Mouse (Mus musculus) liver, embryonic 12.5 days (tissue): ENCODE data around the gene Fgfbp1. TPM values are rescaled to one million over a fixed set of nuclear protein-coding genes. Genes with fewer than 3 reads are reported as not detected.

ENCODE experiments used
- ATAC-seq: fragments of 200-750 bp; cut with Nextera tagmentation; 2 replicates; pipeline ENCODE4 v1.8.0; 2017; ENCODE audit warnings: moderate number of reproducible peaks, mild to moderate bottlenecking, moderate library complexity
- H3K27ac ChIP-seq: fragments of 300-500 bp; sonication (generic); 2 replicates; pipeline ENCODE4 v1.5.1; 2016; ENCODE audit warnings: mild to moderate bottlenecking
- H3K27me3 ChIP-seq: fragments of 300-500 bp; sonication (generic); replicated peaks from 2 replicates; pipeline ENCODE4 v1.6.1; 2016; ENCODE audit warnings: mild to moderate bottlenecking, moderate library complexity
- H3K36me3 ChIP-seq: fragments of 300-500 bp; sonication (generic); 2 replicates; pipeline ENCODE4 v1.6.1; 2016; ENCODE audit warnings: mild to moderate bottlenecking, moderate library complexity
- H3K4me1 ChIP-seq: fragments of 300-500 bp; sonication (generic); 2 replicates; pipeline ENCODE4 v1.6.1; 2016
- H3K4me2 ChIP-seq: fragments of 300-500 bp; sonication (generic); 2 replicates; pipeline ENCODE4 v1.6.1; 2016; ENCODE audit warnings: mild to moderate bottlenecking, moderate library complexity
- H3K4me3 ChIP-seq: fragments of 300-500 bp; sonication (generic); 2 replicates; pipeline ENCODE4 v1.5.1; 2016; ENCODE audit warnings: mild to moderate bottlenecking, moderate library complexity
- H3K9ac ChIP-seq: fragments of 300-500 bp; sonication (generic); 2 replicates; pipeline ENCODE4 v1.6.1; 2016; ENCODE audit warnings: mild to moderate bottlenecking, moderate library complexity
- H3K9me3 ChIP-seq: fragments of 300-500 bp; sonication (generic); replicated peaks from 2 replicates; pipeline ENCODE4 v1.6.1; 2016; ENCODE audit warnings: mild to moderate bottlenecking, moderate library complexity
- WGBS: fragments of 180-500 bp; shearing (Covaris S2); methylation state at CpG from one replicate; pipeline ENCODE4 v1.1.7; 2016; ENCODE audit not compliant: insufficient replicate concordance; 5-methylcytosine and 5-hydroxymethylcytosine counted together
- polyA plus RNA-seq: library from polyadenylated mRNA; unstranded; fragments of >200 nt; fragmentation: Nextera tagmentation; extraction: Ambion mirVana; gene quantifications from 2 replicates; pipeline ENCODE4 v1.2.1, GENCODE M21; 2016

The Fgfbp1 gene
- polyA plus RNA-seq, 1 experiment from 2014 or later, result not detected

DNA sequence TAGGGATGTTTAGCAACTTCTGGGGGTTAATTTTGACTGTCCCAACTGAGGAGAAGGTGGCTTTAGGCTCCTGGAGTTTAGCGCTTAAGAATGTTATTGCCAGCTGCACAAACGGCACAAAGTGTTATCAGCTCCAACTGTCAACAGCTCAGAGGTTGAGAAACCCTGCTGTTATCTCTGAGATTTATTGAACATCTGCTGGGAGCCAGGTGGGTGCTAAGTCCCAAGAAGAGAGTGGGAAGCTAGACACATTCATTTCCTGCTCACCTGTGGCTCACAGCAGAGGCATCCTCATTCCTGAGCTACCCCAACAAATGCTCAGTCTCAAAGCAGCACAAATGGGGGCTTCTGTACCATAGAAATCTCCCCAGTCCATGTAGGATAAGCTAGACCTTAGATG, 10.4 kb downstream of the Fgfbp1 start:
- 40% methylated on average over 2 of the region's 2 CpGs for WGBS
- Histone ChIP-seq H3K27ac (no peak overlapping the region), H3K4me3 (no peak overlapping the region), H3K4me2 (no peak overlapping the region), H3K9me3 (no peaks in the 10 kb centered on the region), H3K27me3 (no peaks in the 10 kb centered on the region), H3K36me3 (no peaks in the 10 kb centered on the region), H3K4me1 (no peaks in the 10 kb centered on the region), H3K9ac (no peak overlapping the region)
- ATAC-seq, result no peak

- Histone ChIP-seq H3K9ac (no peak overlapping the region), H3K36me3 (no peaks in the 10 kb centered on the region), H3K4me2 (no peak overlapping the region), H3K27ac (no peak overlapping the region), H3K9me3 (no peaks in the 10 kb centered on the region), H3K4me3 (no peak overlapping the region), H3K4me1 (no peaks in the 10 kb centered on the region), H3K27me3 (no peaks in the 10 kb centered on the region)
- 47% methylated on average over 2 of the region's 2 CpGs for WGBS
- no peak for ATAC-seq
Measured at GRCm38 (mm10) chr5:43970532-43970931, 11.0 kb downstream of the Fgfbp1 start.

GRCm38 (mm10) chr5:43968634-43969033, 12.9 kb downstream of the Fgfbp1 start:
- no peak for ATAC-seq
- Histone ChIP-seq H3K4me1 (no peaks in the 10 kb centered on the region), H3K4me3 (no peak overlapping the region), H3K9ac (no peak overlapping the region), H3K36me3 (no peaks in the 10 kb centered on the region), H3K9me3 (no peaks in the 10 kb centered on the region), H3K27ac (no peak overlapping the region), H3K27me3 (no peaks in the 10 kb centered on the region), H3K4me2 (no peak overlapping the region)
- WGBS, result 55% methylated on average over 2 of the region's 2 CpGs

- Histone ChIP-seq H3K36me3 (no peaks in the 10 kb centered on the region), H3K9ac (no peak overlapping the region), H3K4me1 (no peaks in the 10 kb centered on the region), H3K4me3 (no peak overlapping the region), H3K4me2 (no peak overlapping the region), H3K27me3 (no peaks in the 10 kb centered on the region), H3K27ac (no peak overlapping the region), H3K9me3 (no peaks in the 10 kb centered on the region)
- ATAC-seq, result no peak
- 69% methylated on average over 3 of the region's 3 CpGs for WGBS
Measured at GRCm38 (mm10) chr5:43961056-43961455, 20.5 kb downstream of the Fgfbp1 start.

DNA sequence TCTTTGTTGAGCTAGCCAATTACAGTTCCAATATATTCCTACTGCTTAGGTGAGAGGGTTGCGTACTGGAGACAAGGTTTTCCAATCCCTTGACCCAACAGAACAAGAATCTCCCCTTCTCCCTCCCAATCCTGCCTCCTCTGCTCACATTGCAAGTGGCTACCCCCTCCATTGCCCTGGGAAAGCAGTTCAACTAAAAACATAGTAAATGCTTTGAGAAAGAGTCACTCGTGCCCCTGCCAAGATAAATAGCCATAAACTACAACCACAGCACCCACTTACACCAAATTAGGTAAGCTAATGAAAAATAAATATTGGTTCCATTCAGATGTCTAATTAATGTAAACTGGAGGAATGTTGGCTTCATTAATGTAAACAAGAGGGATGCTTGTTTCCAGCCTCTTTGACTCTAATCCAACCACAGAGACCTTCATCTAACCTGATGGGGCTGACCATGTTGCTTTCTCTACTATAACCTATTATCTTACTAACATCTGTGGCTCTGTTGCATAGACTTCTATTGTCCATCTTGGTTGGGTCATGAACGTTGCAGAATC, 21.6 kb downstream of the Fgfbp1 start:
- ATAC-seq, result no peak
- WGBS, result 65% methylated on average over 3 of the region's 3 CpGs
- Histone ChIP-seq H3K27ac (no peak overlapping the region), H3K9me3 (no peaks in the 10 kb centered on the region), H3K9ac (no peak overlapping the region), H3K36me3 (no peaks in the 10 kb centered on the region), H3K27me3 (no peaks in the 10 kb centered on the region), H3K4me3 (no peak overlapping the region), H3K4me1 (no peaks in the 10 kb centered on the region), H3K4me2 (no peak overlapping the region)

DNA sequence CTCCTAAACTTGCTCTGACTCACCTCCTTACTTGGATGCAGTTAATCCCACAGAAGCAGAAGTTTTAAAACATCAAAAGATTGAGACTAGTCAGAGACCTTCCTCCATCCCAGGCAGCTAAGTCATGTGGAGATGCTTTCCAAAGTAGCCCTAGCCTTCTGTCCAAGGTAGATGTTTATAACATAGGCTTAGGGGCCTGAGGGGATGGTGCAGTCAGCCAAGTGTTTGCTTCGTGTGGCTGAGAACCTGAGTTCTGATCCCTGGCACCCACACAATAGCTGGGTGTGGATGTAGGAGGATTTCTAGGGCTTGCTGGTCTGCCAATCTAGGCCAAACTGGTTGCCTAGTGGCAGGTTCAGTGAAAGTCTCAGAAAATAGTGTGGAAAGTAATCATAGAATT, 28.3 kb downstream of the Fgfbp1 start:
- no peaks in the 10 kb centered on the region for H3K36me3 ChIP-seq
- WGBS, result 52% methylated on average over 1 of the region's 1 CpGs
- no peak for ATAC-seq
- no peak overlapping the region for H3K4me2 ChIP-seq
- H3K4me1 ChIP-seq, result peaks cover 7% of the 10 kb centered on the region
- H3K9me3 ChIP-seq, result no peaks in the 10 kb centered on the region
- no peak overlapping the region for H3K27ac ChIP-seq
- H3K27me3 ChIP-seq, result peaks cover 9% of the 10 kb centered on the region; the same call in 1 of the 2 replicates
- H3K9ac ChIP-seq, result no peak overlapping the region
- H3K4me3 ChIP-seq, result no peak overlapping the region

DNA sequence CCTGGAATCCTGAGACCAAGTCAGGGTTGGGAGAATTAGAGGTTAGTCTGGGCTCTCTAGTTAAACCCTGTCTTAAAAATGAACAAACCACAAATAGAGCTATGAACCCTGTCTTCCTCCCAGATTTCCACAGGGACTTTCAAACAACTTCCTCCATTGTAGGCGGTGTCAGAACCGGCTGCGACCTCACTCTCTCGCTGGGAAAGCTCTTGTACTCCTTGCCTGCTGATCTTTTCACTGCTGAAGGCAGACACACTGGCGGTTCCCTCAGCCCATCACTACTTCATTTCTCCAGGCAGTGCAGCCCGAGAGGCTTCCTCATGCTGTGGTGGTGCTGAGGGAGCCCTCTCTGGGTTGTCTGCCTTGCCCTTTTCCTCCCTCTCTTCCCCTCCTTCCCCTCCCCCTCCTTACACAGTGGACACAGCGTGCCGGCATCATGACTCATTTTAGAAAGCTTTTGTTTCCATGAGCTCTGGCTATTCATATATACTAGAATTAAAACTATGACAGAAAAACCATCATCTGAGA, 32.8 kb downstream of the Fgfbp1 start:
- Histone ChIP-seq H3K36me3 (no peaks in the 10 kb centered on the region), H3K4me2 (peak overlapping the region; percentile 73), H3K9ac (peak overlapping the region; percentile 41; the same call in 1 of the 2 replicates), H3K9me3 (no peaks in the 10 kb centered on the region), H3K27me3 (peaks cover 9% of the 10 kb centered on the region), H3K4me3 (peak overlapping the region; percentile 45; the same call in 1 of the 2 replicates), H3K4me1 (peaks cover 18% of the 10 kb centered on the region), H3K27ac (no peak overlapping the region)
- WGBS, result 4% methylated on average over 8 of the region's 8 CpGs
- ATAC-seq, result no peak

DNA sequence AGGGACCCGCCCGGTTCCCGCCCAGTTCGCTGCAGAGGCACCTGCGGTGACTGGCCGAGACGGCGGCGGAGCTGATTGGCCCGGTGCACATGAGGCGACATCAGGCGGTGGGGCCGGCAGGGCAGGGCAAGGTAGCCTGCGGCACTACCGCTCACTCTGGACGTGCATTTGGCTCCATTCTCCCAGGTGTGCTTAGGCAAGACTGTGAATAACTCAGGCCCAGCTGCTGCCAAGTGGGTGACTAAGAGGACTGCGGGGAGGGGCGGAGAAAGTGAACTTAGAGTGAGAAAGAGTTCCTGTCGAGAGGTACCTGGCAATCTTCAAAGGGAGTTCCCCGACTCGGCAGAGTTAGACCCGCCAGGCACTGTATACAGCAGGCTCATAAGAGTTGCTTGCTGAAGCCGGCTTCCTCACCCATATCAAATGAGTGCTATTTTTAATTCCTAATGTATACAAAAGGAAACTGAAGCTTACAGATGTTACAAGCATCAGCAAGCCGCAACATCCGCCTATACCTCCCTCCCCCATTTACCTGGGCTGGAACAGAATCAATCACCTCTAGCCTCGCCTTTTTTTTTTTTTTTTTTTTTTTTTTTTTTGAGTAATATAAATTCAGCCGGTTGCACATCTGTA, 33.4 kb downstream of the Fgfbp1 start:
- Histone ChIP-seq H3K9me3 (no peaks in the 10 kb centered on the region), H3K36me3 (no peaks in the 10 kb centered on the region), H3K4me2 (peak overlapping the region; percentile 73), H3K9ac (peak overlapping the region; percentile 28; the same call in 1 of the 2 replicates), H3K27ac (no peak overlapping the region), H3K4me3 (peak overlapping the region; percentile 45), H3K27me3 (peaks cover 9% of the 10 kb centered on the region), H3K4me1 (peaks cover 18% of the 10 kb centered on the region)
- peak; percentile 91 for ATAC-seq
- WGBS, result 2% methylated on average over 27 of the region's 27 CpGs

DNA sequence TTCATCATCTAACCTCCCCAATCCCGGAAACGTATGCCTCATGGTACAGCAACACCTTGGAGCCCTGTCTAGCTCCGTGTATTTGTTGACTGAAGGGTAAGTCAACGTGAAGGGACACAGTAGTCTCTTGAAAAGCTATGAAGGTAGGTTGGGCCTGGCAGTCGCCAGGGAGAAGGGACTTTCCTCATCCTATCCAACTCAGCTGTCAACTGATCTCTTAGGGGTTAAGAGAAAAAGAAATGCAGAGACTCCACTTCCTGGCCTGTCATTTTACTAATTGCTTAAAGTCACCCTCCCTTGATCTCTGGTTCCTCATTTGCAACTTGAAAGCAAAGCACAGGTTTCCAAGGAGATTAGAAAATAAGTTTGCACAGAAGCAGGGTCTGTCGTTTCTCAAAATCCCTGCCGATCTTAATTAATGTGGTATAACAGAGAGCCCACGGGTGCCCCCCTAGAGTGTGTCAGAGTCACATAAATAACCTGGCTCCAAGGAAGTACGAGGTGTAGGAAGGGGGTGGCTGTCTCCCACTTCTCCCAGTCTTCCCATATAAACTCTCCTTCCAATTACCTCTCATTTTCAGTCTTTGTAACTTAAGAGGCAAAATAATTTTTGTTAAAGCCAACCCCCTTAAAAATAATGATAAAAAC, 34.1 kb downstream of the Fgfbp1 start:
- peak overlapping the region; percentile 73 for H3K4me2 ChIP-seq
- 0 out of 2 replicates have a peak, but pooled peaks have one; percentile 22 for ATAC-seq
- no peak overlapping the region for H3K27ac ChIP-seq
- H3K36me3 ChIP-seq, result no peaks in the 10 kb centered on the region
- H3K4me3 ChIP-seq, result peak overlapping the region; percentile 45; the same call in 1 of the 2 replicates
- WGBS, result 31% methylated on average over 9 of the region's 9 CpGs
- no peak overlapping the region for H3K9ac ChIP-seq
- H3K4me1 ChIP-seq, result peaks cover 18% of the 10 kb centered on the region
- H3K27me3 ChIP-seq, result peaks cover 9% of the 10 kb centered on the region
- no peaks in the 10 kb centered on the region for H3K9me3 ChIP-seq

DNA sequence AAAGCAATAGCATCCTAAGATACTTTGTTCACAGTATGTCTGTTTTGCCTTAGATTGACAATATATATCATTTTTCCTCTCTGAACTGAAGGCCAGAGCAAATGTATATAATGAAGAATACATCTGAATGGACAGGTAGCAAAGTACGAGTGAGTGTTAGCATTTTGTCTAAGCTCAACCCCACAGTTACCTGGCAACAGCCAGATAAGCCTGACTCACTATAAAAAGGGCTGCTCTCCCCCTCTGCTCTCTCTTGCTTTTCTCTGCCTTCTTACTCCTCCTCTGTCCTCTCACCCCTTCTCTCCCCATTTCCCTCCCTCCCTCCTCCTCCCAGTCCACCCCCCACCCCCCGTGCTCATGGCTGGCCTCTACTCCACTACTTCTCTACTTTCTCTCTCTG, 48.3 kb downstream of the Fgfbp1 start:
- H3K4me2 ChIP-seq, result no peak overlapping the region
- no peaks in the 10 kb centered on the region for H3K27me3 ChIP-seq
- no peak for ATAC-seq
- no peaks in the 10 kb centered on the region for H3K4me1 ChIP-seq
- no peak overlapping the region for H3K9ac ChIP-seq
- no peaks in the 10 kb centered on the region for H3K9me3 ChIP-seq
- no peak overlapping the region for H3K27ac ChIP-seq
- H3K4me3 ChIP-seq, result no peak overlapping the region
- 42% methylated on average over 2 of the region's 2 CpGs for WGBS
- H3K36me3 ChIP-seq, result no peaks in the 10 kb centered on the region
